Mouse (Mus musculus): ENCODE data around the gene 3110082J24Rik.

Gene 3110082J24Rik

DNA sequence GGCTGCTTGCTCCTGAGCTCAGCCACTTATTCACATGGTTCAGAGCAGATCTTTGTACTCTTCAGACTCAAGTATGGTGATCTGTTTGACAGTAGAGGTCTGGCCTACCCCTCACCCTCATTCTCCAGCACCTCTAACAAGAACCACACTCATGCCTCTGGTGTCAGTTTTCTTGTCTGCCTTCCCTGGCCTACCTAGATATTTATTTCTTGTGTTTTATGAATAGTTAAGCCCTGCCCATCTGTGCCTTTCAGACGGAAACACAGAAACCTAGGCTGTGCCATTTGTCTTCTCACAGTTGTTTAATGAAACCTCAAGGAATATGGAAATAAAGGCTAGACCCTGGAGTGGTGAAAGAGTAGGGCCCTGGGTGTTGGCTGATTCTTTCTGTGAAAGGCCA is 12.1 kb upstream of the 3110082J24Rik start:
- no peak for DNase-seq (ENCODE audit: low spot score)

DNA sequence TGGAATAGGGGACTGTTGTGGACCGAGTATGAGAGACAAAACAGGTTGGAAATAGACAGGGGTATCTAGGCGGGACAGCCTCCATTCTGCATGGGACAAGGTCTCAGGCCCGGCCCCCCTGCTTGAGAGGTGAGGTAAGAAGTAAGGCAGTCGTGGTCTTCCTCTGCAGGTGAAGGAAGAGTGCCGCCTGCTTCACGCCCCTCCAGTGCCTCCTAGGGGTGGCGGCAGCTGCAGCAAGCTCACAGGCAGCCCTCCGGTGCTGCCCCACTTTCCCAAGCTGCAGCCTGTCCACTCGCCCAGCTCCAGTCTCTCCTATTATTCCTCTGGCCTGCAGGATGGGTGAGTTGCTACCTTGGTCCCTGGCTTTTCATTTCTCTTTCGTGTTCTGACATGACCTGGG is 9.8 kb upstream of the 3110082J24Rik start:
- peak; percentile 35 for DNase-seq (ENCODE audit: low spot score)

DNA sequence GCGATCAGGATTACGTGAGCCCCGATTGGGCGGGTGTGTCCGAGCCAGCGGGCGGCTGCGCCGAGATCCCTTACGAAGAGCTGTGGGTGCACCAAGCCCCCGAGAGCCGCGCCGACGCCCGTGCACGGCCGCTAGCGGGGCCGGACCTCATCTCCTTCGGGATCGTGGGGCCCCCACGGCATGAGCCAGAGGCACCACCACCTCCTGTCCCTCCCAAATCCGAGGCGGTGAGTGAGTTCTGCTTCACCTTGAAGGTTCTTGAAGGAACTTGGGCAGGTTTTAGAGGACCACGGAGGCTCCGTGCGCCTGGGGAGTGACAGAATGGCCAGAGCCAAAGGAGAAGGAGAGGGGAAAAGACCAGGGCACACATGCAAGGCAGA is 8.9 kb upstream of the 3110082J24Rik start:
- DNase-seq (ENCODE audit: low spot score): no peak

DNA sequence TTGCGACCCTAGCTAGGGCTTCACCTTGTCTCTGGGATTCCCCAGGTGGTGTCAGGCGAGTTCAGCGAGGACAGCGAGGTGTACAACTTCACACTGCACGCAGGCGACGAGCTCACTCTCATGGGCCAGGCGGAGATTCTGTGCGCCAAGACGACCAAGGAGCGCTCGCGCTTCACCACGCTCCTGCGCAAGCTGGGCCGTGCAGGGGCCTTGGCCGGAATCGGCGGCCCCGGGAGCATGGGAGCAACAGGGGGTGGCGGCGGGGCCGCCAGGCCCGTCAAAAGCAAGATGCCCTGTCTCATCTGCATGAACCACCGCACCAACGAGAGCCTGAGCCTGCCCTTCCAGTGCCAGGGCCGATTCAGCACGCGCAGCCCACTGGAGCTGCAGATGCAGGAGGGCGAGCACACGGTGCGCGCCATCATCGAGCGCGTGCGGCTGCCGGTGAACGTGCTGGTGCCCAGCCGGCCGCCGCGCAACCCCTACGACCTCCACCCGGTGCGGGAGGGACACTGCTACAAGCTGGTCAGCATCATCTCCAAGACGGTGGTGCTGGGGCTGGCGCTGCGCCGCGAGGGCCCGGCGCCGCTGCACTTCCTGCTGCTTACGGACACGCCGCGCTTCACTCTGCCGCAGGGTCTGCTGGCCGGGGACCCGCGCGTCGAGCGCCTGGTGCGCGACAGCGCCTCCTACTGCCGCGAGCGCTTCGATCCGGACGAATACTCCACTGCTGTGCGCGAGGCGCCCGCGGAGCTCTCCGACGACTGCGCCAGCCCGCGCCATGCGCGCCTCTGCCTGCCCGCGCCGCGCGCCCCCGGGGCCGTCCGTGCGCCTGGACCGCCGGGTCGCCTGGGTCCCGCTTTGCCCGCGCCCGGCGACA is 8.2 kb upstream of the 3110082J24Rik start:
- peak; percentile 86 for DNase-seq (ENCODE audit: low spot score)

DNA sequence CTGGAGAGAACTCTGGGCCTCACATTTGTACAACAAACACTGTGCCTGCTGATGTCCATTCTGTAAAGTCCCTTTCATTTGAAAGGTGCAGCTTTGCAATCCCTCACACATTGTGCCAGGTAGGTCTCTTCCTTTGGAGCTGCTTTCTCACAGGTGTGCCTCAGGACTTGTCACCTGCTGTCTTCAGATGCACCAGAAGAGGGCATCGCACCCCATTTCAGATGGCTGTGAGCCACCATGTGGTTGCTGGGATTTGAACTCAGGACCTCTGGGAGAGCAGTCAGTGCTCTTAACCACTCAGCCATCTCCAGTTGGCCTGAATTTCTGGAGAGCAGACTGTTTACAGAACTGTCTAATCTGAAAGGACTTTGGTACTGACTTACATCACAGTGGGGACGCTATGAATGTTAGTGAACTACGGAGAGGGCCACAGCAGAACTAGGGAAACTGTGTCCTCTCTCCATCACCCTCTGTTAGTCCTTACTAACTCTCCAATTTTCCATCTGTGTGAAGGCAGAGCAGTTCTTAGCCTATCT is 6.7 kb upstream of the 3110082J24Rik start:
- DNase-seq (ENCODE audit: low spot score): no peak

DNA sequence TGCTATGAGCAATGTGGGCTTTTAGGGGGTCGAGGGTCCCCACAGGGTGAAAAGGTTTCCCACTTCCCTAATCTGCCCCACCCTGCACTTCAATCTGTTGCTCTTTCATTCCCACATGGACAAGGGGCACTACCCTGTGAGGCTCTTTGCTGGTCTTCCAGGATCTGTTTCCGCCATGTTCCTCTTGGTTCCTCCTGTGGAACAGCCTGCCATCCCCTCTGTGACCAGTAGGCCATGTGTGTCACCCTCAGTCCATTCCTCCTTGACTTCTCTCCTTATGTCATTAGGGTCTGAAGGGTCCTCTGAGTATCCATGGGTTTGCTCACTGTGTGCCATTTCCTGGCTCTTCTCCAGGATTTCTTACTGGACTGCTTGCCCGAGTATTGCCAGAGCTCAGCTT is 5.9 kb upstream of the 3110082J24Rik start:
- no peak for DNase-seq (ENCODE audit: low spot score)

DNA sequence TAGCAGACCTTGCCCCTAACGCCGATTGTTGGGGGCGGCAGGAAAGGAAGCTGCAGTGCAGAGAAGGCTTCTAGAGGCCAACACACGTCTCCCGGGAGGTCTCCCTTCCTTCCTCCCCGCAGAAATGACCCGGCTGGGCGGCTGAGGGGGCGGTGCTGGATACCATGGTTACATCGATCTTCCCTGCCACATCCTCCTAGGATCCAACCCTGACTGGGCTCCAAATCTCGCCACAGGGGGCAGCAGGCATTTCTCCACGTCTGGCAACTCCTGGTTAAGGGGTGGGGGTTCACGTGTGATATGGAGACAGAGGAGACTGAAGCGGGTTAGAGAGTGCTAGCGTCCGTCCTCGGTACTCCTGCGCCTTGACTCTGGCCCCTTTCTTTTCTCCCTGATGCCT is 5.2 kb upstream of the 3110082J24Rik start:
- DNase-seq (ENCODE audit: low spot score): peak; percentile 86

DNA sequence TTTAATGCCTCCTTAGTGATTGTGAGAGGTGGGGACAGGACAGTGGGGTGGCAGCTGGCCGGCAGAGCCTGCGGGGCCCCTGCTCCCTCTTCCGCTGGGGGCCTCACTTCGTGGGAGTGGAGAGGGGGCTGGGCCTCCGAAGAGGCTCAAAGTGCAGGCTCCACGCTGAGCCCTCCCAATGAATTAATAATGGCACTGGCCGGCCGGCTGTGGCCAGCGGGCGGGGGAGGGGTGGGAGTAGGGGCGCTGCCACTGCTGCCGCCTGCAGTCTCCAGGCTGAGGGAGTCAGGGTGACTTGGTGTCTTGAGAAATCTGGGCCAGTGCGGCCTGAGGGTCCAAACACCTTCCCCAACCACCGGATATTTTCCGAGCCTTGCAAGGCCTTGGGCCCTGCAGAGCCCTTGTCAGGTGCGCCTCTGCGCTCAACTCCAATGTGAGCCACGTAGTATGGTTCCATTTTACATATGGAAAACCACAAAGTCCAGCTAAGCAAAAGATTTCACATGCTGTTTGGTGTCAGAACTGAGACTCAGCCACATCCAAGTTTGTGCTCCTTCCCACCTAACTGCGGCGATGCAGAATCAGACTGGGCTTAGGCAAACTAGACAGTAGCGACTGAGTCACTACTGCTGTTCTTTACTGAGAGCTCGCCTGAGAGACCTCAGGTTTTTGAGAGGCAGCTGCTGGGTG is 4.6 kb upstream of the 3110082J24Rik start:
- peak; percentile 41 for DNase-seq (ENCODE audit: low spot score)

DNA sequence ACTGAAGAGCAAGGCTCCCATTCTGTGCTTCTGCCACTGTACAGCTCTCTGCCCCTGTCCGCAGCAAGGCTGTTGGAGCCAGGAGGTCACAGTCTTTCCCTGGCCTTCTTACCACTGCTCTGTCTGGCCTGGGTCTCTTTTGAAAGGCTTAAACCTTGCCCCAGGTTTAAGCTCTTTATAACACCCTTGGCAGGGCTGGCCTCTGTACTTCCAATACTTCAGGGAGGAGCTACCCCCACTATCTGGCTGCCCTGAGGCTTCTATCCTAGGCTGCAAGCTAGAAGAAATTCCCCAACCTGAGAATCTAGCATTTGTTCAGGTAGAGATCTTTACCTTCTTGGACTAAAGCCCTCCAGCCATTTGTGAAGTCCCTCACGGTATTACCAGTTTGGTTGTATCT is 4.0 kb upstream of the 3110082J24Rik start:
- DNase-seq (ENCODE audit: low spot score): no peak

DNA sequence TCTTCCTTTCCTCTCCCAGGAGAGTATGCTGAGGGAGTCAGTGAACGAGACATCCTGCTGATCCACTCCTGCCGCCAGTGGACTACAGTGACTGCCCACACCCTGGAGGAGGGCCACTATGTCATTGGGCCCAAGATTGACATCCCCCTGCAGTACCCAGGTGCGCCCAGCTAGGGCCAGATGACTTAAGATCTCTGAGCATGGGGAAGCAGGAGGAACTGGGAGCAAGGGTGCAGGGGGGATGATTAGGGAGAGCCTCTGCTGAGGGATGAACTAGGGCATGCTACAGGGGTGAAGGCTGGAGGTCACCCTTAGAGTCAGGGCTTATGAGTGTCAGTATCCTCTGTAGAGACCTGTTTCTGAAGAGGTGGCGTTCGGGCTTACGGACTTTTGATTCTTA is 2.3 kb upstream of the 3110082J24Rik start:
- DNase-seq (ENCODE audit: low spot score): no peak

DNA sequence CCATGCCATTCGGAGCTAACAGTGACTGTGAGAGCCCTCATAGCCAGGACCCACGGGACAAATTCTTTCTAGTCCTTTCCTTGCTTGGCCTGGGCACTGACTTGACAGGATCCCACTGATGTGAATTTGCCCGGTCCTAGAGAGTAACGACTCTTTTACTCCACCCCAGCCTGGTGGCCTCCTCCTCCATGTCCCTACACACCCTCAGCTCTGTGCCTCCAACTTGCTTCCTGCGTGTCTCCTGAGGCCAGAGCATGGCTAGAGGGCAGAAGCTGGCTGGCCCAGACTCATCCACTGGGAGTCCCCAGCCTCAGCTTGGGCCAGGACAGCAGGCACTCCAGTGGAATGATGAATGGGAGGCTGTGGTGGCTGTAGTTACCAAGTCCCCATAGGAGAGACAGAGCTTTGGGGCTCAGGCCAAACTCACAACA is 1.7 kb upstream of the 3110082J24Rik start:
- DNase-seq (ENCODE audit: low spot score): peak; percentile 32

DNA sequence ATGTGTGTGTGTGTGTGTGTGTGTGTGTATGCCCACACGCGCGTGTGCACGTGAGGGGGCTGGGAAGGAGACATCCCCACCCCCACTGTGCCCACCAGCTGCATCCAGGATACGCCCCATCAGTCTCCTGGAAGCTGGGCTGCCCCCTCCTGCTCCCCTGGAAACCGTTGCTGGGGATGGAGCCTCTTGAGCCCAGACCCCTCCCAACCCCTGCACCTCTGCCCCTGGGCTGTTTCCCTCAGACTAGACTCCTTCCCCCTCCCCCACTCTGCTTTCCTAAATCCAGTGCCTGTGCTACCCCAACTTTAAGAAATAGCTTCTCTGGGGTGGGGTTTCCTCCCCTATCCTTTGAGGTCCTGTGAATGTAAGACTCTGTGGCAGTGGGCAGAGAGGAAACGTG is 1.3 kb upstream of the 3110082J24Rik start:
- peak; percentile 69 for DNase-seq (ENCODE audit: low spot score)

DNA sequence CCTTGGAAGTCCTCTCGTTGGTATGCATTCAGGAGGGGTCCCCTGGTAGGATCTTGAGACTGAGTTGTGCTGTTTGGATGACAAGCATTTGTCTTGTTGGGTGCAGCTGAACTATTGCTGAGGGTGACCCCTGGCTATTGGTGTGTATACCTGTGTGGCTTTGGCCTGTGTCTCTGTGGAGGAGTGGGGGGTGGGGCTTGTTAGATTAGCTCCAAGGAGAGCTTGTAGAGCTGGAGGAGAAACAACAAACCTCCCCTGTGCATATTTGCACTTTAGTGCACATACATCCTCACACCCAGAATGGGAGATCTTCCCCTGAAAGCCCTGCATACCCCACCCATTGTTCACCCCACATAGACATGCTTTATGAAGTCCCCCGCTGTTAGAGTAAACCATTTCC is 870 bp upstream of the 3110082J24Rik start:
- no peak for DNase-seq (ENCODE audit: low spot score)

DNA sequence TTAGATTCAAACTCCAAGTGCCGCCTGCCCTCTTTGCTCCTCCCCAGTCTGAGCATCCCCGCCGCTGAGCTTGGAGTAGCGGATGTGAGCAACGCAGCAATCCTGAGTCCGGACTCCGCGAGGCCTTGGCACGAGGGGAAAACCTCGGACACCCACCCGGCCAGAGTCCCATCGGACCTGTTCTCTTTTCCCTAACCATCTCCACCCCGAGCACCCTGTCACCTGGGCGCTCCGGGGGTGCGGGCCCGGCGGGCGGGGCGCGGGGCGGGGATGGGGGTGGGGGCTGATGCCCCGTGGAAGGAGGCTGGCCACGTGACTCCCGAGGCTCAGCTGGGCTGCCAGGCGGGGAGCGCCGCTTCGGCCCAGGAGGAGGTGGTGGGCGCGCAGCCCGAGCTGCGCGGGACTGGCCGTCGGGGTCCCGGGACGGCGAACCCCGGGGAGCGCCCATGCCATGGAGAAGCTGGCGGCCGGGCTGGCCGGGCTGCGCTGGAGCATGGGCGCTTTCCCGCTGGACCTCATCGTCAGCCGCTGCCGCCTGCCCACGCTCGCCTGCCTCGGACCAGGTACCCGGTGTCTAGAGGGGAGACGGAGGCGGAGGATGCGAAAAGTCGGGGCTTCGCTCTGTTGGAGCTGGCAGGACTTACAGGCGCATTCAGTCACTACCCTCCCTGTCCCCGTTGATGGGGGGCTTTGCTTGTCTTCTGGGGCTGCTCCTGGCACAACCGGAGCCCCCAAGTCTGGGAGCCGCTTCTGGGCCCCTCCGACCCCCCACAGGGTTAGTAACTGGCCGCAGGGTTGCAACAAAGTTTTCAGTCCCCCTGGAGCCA is 832 bp downstream of the 3110082J24Rik start, which contains the start of gene Garem2:
Gene Garem2, plus strand, starts transcription at position 321 of the 827 bp plus-strand sequence.
- DNase-seq (ENCODE audit: low spot score): peak; percentile 69

DNA sequence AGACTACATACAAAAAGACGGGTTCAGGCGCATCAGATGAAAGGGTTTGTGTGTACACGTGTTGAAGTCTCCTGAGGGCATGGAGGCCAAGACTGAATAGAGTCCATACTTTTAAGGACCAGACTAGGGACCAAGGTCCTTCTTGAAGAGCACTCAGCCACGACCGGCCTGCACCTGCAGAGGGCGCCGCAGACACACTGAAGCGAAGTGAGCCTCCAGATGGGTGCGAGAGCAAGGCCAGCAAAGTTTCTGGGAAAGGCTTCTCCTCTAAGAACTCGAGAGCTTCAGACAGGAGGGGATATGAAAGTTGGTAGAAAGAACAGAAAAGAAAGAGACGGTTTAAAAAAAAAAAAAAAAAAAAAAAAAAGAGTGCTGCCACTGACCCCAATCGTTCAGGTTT is 1.5 kb downstream of the 3110082J24Rik start:
- peak; percentile 92 for DNase-seq (ENCODE audit: low spot score)

DNA sequence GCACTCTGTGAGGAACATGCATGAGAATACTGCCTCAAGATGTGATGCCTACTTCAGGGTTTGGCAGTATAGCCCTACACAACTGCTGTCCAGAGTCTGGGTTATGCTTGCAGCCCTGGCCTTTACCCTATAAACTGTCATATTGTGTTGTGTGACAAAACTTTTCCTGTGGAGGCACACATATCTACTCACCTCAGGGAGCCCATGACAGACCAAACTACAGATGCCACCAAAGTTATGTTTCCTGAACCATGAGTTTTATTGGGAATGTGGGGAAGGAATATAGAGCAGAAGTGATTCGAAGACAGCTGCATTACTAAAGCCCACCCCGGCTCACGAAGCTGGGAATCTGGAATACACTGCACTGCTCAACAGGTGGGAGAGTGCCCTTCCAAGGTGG is 2.5 kb downstream of the 3110082J24Rik start:
- no peak for DNase-seq (ENCODE audit: low spot score)

DNA sequence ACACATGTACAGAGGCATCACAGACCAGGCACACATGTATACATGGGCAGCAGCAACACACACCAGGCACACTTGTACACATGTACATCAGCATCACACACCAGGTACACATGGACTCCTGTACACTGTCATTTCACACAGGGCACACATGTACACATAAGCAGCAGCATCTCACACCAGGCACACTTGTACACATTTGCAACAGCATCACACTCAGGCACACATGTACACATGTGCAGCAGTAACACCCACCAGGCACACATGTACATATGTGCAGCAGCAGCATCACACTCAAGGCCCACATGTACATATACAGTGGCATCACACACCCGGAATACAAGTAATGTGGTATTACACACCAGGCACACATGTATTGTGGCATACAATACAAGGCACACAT is 7.6 kb downstream of the 3110082J24Rik start:
- DNase-seq (ENCODE audit: low spot score): no peak

DNA sequence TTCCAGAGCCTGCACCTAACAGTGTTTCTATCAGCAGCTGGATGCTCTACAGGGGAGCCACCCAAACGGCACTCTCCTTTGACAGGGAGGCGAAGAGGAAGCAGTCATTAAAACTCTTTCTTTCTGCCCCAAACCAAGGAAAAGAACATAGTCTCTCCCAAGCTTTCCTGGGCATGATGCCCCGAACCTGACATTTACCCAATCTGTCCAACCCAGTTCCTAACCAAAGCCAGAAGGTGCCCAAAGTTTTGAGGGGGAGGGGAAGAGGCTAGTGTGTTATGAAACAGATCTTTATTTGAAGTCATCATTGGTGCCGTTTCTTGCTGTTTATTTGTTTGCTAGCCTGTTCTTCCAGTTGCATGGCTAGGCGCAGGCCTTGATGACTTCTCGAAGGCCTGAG is 10.2 kb downstream of the 3110082J24Rik start:
- DNase-seq (ENCODE audit: low spot score): no peak

DNA sequence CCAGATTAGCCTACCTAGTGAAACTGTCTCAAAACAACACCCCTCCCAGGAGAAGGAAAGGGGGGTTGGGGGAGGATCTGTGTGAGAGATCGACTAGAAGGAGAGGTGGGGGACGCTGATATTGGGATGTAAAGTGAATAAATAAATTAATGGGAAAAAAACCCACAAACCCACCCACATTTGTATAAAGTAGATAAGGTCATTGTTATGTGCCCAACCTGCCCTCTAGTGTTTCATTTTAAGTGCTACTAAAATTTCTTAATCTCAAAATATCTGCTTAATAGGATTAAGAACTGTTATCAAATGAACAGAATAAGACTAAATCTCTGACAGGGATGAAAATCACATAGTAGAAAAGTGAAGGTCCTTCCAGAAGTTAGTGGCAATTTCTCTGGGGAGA is 11.5 kb downstream of the 3110082J24Rik start:
- DNase-seq (ENCODE audit: low spot score): no peak

DNA sequence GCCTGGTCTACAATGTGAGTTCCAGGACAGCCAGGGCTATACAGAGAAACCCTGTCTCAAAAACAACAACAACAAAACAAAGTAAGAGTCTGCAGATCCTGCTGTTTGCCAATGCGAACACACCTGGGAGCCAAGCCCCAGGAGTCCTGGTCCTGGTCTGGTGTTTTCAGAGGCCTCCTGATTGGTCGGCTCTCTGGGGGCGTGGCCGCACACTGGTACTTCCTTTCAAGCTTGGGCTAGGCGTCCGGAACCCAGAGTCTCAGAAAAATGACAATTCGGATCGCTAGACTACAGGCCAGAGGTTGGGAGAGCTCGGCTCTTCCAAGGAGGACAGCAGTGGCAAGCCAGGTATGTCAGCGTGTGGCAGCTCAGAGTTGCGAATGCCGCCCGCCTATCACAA is 13.2 kb downstream of the 3110082J24Rik start:
- no peak for DNase-seq (ENCODE audit: low spot score)

DNA sequence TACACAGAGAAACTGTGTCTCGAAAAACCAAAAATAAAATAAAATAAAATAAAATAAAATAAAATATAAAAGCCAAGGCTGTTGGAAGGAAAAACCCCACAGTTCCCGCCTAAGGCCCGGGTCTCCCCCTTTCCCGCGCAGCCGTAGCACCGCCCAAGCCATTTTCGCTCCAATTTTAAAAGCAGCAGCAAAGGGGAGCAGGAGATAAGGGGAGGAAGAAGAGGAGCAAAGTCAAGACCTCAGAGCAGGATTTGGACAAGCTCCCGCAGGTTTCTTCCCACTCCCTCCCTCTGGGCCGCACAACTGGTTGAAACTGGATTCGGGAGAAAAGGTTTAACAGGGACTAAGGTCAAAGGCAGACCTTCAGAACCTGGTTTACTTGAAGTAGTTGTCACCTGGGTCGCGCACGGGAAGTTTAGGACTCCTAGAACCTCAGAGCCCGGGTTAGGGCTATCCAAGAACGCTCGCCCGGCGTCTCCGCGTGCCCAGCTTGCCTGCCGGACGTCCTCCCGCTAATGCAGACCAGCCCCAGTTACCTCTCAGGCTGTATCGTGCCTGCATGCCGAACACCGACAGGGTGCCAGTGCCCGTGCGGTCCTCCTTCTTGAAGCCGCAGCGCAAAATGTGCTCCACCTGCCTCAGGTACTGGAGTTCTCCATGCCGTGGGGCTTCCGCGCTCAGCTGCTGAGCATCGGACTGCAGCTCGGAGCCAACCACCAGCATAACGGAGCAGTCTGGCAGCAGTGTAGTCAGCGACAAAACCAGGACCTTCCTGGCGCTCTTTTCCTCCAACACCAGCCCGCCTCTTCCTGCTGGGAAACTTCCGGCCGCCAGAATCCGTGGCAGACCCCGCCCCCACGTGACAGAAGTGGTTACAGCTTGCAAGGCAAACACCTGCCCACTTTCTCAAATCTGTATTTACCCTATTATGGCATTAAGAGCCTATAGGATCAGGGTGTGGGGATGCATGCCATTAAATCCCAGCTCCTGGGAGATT is 32.8 kb downstream of the 3110082J24Rik start, which contains the start of gene Tyms:
Gene Tyms, minus strand, starts transcription at position 793 of the 997 bp plus-strand sequence.
- DNase-seq (ENCODE audit: low spot score): peak; percentile 89

Data from embryo, embryonic 10 days (tissue).